Comparison of ENCODE assay signal across 8 mouse cellular contexts in the genomic region with DNA sequence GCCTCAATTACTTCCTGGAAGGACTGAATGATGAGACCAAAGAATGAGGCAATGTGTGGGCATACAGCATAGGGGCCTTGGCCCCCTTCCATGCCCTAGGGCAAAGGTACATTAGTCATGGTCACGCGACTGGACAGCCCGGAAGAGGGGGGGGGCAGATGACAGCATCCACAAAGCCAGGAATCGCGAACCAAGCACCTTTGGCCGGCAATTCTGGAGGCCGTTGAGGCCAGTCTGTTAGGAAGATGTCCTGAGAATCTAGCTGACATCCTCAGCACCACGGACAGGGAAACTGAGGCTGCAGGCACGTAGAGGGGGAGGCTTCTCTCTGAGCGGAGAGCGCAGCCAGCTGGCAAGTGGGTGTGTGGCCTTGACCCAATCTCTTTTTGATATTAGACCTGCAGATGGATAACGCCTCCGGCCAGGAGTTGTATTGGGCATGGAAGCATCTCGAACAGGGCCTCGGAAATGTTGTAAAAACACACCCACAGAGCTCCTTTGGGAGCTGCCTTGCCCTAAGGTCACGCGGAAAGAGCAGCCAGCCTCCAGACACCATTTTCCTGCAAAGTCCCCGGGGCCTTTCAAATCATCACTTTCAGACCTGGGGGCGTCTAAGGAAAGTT. TPM values are rescaled to one million over a fixed set of nuclear protein-coding genes. Genes with fewer than 3 reads are reported as not detected.
DNase-seq lines count a peak whose midpoint lies in the region; ATAC-seq and TF ChIP-seq lines count a peak whose summit lies in the region.

No protein-coding gene starts in this region.

- H3K4me3 ChIP-seq in heart, embryonic 14.5 days (ENCODE audit: control insufficient read depth in 1 of 2, insufficient read depth in 1 of 2, low read depth in 1 of 2, low read length in 2 of 2), result peak overlapping the region; percentile 57 to 70
- H3K4me3 ChIP-seq in G1E (ENCODE audit: low read depth, low read length), result peak overlapping the region; percentile 80
- peak overlapping the region; percentile 70 for H3K4me3 ChIP-seq in heart, embryonic 15.5 days

- no peaks in the 10 kb centered on the region for H3K9me3 ChIP-seq in heart, embryonic 14.5 days (ENCODE audit: control insufficient read depth, low read length)
- H3K9me3 ChIP-seq in G1E (replicated peaks), result no peaks in the 10 kb centered on the region
- H3K9me3 ChIP-seq in heart, embryonic 15.5 days (replicated peaks), result no peaks in the 10 kb centered on the region

- peak overlapping the region; percentile 84 for H3K4me2 ChIP-seq in heart, embryonic 14.5 days (ENCODE audit: low read length)
- peak overlapping the region; percentile 94 for H3K4me2 ChIP-seq in heart, embryonic 15.5 days

- no peak for DNase-seq in heart, postnatal 25 days (ENCODE audit: low spot score)
- peak; percentile 31 for DNase-seq in G1E (ENCODE audit: low spot score)
- peak; percentile 79 for DNase-seq in cerebellum, adult 9-10 months
- DNase-seq in kidney, postnatal 4 days, result peak; percentile 65 to 82
- peak; percentile 68 for DNase-seq in urinary bladder, postnatal 14 days (ENCODE audit: low spot score)

- no peak for ATAC-seq in heart, embryonic 14.5 days (ENCODE audit: insufficient number of reproducible peaks, insufficient read depth, low FRiP score, low read depth)
- no peak for ATAC-seq in G1E (ENCODE audit: extremely low read depth, insufficient number of reproducible peaks, low FRiP score, poor library complexity, severe bottlenecking)
- ATAC-seq in heart, embryonic 15.5 days (replicated peaks; ENCODE audit: insufficient number of reproducible peaks, insufficient read depth, low FRiP score, low read depth), result no peak; the same call in 1 of the 2 replicates
- peak; percentile 9; the same call in 1 of the 2 replicates for ATAC-seq in megakaryocyte progenitor cell, adult 5-6 weeks (replicated peaks; ENCODE audit: poor library complexity)

- H3K27ac ChIP-seq in heart, embryonic 14.5 days (replicated peaks in 1 of 2; ENCODE audit: control insufficient read depth in 1 of 2, insufficient read depth in 1 of 2, low read depth in 2 of 2, low read length in 2 of 2), result peak overlapping the region; percentile 64 to 97
- peak overlapping the region; percentile 99 for H3K27ac ChIP-seq in heart, embryonic 15.5 days

- intact Hi-C loops in heart, postnatal 25 days (cut with DNase I), result loop anchor here (5.0 kb wide), 3 partner anchors 51 to 131 kb away; partner anchors contain the start of gene Kmt5b

- peak overlapping the region; percentile 63 for H3K9ac ChIP-seq in heart, embryonic 14.5 days (ENCODE audit: low read length)
- H3K9ac ChIP-seq in heart, embryonic 15.5 days, result peak overlapping the region; percentile 59

- WGBS in heart, embryonic 14.5 days, result 4% methylated on average over 19 of the region's 19 CpGs
- WGBS in heart, embryonic 15.5 days, result 5% methylated on average over 19 of the region's 19 CpGs

- peaks cover 8 to 27% of the 10 kb centered on the region in 2 experiments for H3K4me1 ChIP-seq in heart, embryonic 14.5 days (ENCODE audit: control insufficient read depth in 2 of 2, insufficient read depth in 2 of 2, low read length in 2 of 2)
- H3K4me1 ChIP-seq in G1E (ENCODE audit: insufficient read depth, low read depth, low read length), result peaks cover 29% of the 10 kb centered on the region
- H3K4me1 ChIP-seq in heart, embryonic 15.5 days (replicated peaks), result peaks cover 36% of the 10 kb centered on the region

- no peak for TF ChIP-seq CTCF in G1E (IDR thresholded peaks at IDR 0.05; ENCODE audit: low read depth, low read length)

- H3K36me3 ChIP-seq in heart, embryonic 14.5 days (ENCODE audit: control insufficient read depth, insufficient read depth, low read length), result no peaks in the 10 kb centered on the region
- peaks cover 15% of the 10 kb centered on the region for H3K36me3 ChIP-seq in G1E (replicated peaks)
- H3K36me3 ChIP-seq in heart, embryonic 15.5 days, result no peaks in the 10 kb centered on the region

- no peaks in the 10 kb centered on the region for H3K27me3 ChIP-seq in heart, embryonic 14.5 days (ENCODE audit: control insufficient read depth, insufficient read depth, low read length)
- peaks cover 4% of the 10 kb centered on the region; the same call in 1 of the 2 replicates for H3K27me3 ChIP-seq in G1E (ENCODE audit: insufficient read depth, low read length)
- no peaks in the 10 kb centered on the region for H3K27me3 ChIP-seq in heart, embryonic 15.5 days

RNA-seq across cellular contexts. Expression of gene Chka, which starts 0.6 kb away (rescaled TPM):
- 25.5 and 27.2 TPM in 2 replicates for polyA plus RNA-seq in heart, embryonic 14.5 days (2014; fragmentation: Nextera tagmentation; extraction: Ambion mirVana)
- 10 to 100 TPM in 1 of 2 experiments, 1 to 10 TPM in 1; 9.5 to 13.0 TPM for total RNA-seq in heart, postnatal 25 days (2021)
- total RNA-seq in G1E (2014; fragmentation: Nextera tagmentation), result 26.7 and 32.5 TPM in 2 replicates
- total RNA-seq in G1E (2017), result 26.7 and 31.7 TPM in 2 replicates
- polyA plus RNA-seq in G1E (2012), result 7.4 and 10.9 TPM in 2 replicates
- 24.9 and 32.0 TPM in 2 replicates for polyA plus RNA-seq in heart, embryonic 15.5 days (2015; fragmentation: Nextera tagmentation; extraction: Ambion mirVana)
- 39.7 and 43.8 TPM in 2 replicates for total RNA-seq in megakaryocyte progenitor cell, adult 5-6 weeks (2015)
- total RNA-seq in megakaryocyte progenitor cell, adult 5-6 weeks (2017), result 38.2 and 39.8 TPM in 2 replicates

RNA-seq across cellular contexts. Expression of gene Tcirg1, which starts 56.0 kb away (rescaled TPM):
- 16.1 and 17.1 TPM in 2 replicates for polyA plus RNA-seq in heart, embryonic 14.5 days (2014; fragmentation: Nextera tagmentation; extraction: Ambion mirVana)
- total RNA-seq in heart, postnatal 25 days (2021), result 1 to 10 TPM; 8.9 to 9.8 TPM
- total RNA-seq in G1E (2014; fragmentation: Nextera tagmentation) (30.7 and 37.5 TPM in 2 replicates), G1E (2017) (37.0 and 48.5 TPM in 2 replicates)
- 36.5 and 43.9 TPM in 2 replicates for polyA plus RNA-seq in G1E (2012)
- 24.9 and 39.6 TPM in 2 replicates for polyA plus RNA-seq in heart, embryonic 15.5 days (2015; fragmentation: Nextera tagmentation; extraction: Ambion mirVana)
- total RNA-seq in megakaryocyte progenitor cell, adult 5-6 weeks (2015), result 122 and 178 TPM in 2 replicates
- total RNA-seq in megakaryocyte progenitor cell, adult 5-6 weeks (2017), result 208 and 211 TPM in 2 replicates
